Mouse (Mus musculus) heart, adult 2 months (tissue): ENCODE data around the gene Tbx6. TPM values are rescaled to one million over a fixed set of nuclear protein-coding genes. Genes with fewer than 3 reads are reported as not detected.

Experiments
- DNase-seq, 2 experiments: peaks; one replicate each; pipeline ENCODE4 v3.0.0; 2021
- H3K27ac ChIP-seq: fragments of 200-600 bp; 2 replicates; pipeline ENCODE4 v1.8.1; 2022
- H3K27me3 ChIP-seq: fragments of 200-500 bp; 2 replicates; pipeline ENCODE4 v1.6.1; 2012; ENCODE audit warnings: mild to moderate bottlenecking, low read length, inconsistent platforms, mixed read lengths; ENCODE audit not compliant: control insufficient read depth, insufficient read depth
- H3K36me3 ChIP-seq: fragments of 200-500 bp; 2 replicates; pipeline ENCODE4 v1.6.1; 2012; ENCODE audit warnings: low read length, inconsistent platforms; ENCODE audit not compliant: control insufficient read depth, insufficient read depth
- H3K4me1 ChIP-seq: fragments of 200-500 bp; 2 replicates; pipeline ENCODE4 v1.6.1; 2011; ENCODE audit warnings: low read length; ENCODE audit not compliant: control insufficient read depth, insufficient read depth
- H3K4me3 ChIP-seq: fragments of 200-600 bp; 2 replicates; pipeline ENCODE4 v1.8.1; 2022
- H3K79me2 ChIP-seq: fragments of 200-500 bp; replicated peaks from 2 replicates; pipeline ENCODE4 v1.6.1; 2012; ENCODE audit warnings: mild to moderate bottlenecking, inconsistent platforms, low read length, moderate library complexity, mixed read lengths; ENCODE audit not compliant: control insufficient read depth, insufficient read depth
- H3K9ac ChIP-seq: fragments of 200-500 bp; 2 replicates; pipeline ENCODE4 v1.6.1; 2012; ENCODE audit warnings: low read depth, mild to moderate bottlenecking, control low read depth, inconsistent platforms, low read length, mixed read lengths
- CTCF ChIP-seq: fragments of 200-600 bp; IDR thresholded peaks from 2 replicates; pipeline ENCODE4 v1.8.1; 2022; ENCODE audit warnings: antibody characterized with exemption, mild to moderate bottlenecking, moderate library complexity
- EP300 ChIP-seq: fragments of 200-500 bp; IDR thresholded peaks from 2 replicates; pipeline ENCODE4 v1.6.1; 2011; ENCODE audit warnings: low read depth, low read length, control low read depth; ENCODE audit not compliant: insufficient read depth
- POLR2A ChIP-seq: fragments of 200-500 bp; IDR thresholded peaks from 2 replicates; pipeline ENCODE4 v1.6.1; 2011; ENCODE audit warnings: mild to moderate bottlenecking, low read depth, low read length, control low read depth; ENCODE audit not compliant: insufficient read depth
- WGBS: fragments of 180-500 bp; shearing (Covaris S2); methylation state at CpG from one replicate; pipeline ENCODE4 v1.1.7; 2018; 5-methylcytosine and 5-hydroxymethylcytosine counted together
- intact Hi-C: fragments of 180-260 bp; cut with DNase I; formaldehyde crosslinking; loops from one replicate; pipeline ENCODE4 v1.15.1; 2025
- polyA plus RNA-seq: library from polyadenylated mRNA; depleted of rRNA; stranded (reverse); fragments of >200 nt; gene quantifications from 2 replicates; pipeline ENCODE4 v1.2.3, GENCODE M21; 2012
- total RNA-seq, 2 experiments: library from RNA; stranded (reverse); gene quantifications; 2 replicates each; pipeline ENCODE4 v1.2.3; 2021

Tbx6 gene
- total and polyA plus RNA-seq, 3 experiments, result 0.44 to 2.9 (median 0.66) TPM

- H3K4me1 ChIP-seq, result peaks cover 11% of the 10 kb centered on the region
- no peaks in the 10 kb centered on the region for H3K27me3 ChIP-seq
- DNase-seq, result no peak
- H3K36me3 ChIP-seq, result peaks cover 6% of the 10 kb centered on the region; the same call in 1 of the 2 replicates
- H3K9ac ChIP-seq, result no peak overlapping the region
- intact Hi-C loops, result no loop called here
- no peak overlapping the region for H3K4me3 ChIP-seq
- TF ChIP-seq POLR2A, result no peak
- TF ChIP-seq CTCF, result no peak
- H3K27ac ChIP-seq, result no peak overlapping the region
- H3K79me2 ChIP-seq, result no peaks in the 10 kb centered on the region; the same call in 1 of the 2 replicates
- WGBS, result 80% methylated on average over 7 of the region's 7 CpGs
Measured at GRCm38 (mm10) chr7:126758539-126758938, 22.7 kb upstream of the Tbx6 start.

GRCm38 (mm10) chr7:126759050-126759671, 22.1 kb upstream of the Tbx6 start, which contains the start of gene Mapk3:
Mapk3 (plus strand) TSS chr7:126759601.
- TF ChIP-seq CTCF (peak; percentile 82), POLR2A (no peak), EP300 (0 out of 2 replicates have a peak, but pooled peaks have one; percentile 35)
- Histone ChIP-seq H3K36me3 (peaks cover 6% of the 10 kb centered on the region; the same call in 1 of the 2 replicates), H3K9ac (peak within 1 kb of the TSS; percentile 96), H3K4me1 (peaks cover 11% of the 10 kb centered on the region), H3K27me3 (no peaks in the 10 kb centered on the region), H3K27ac (peak within 1 kb of the TSS; percentile 94), H3K4me3 (peak within 1 kb of the TSS; percentile 81), H3K79me2 (no peaks in the 10 kb centered on the region; the same call in 1 of the 2 replicates)
- WGBS, result 2% methylated on average over 30 of the region's 38 CpGs
- intact Hi-C loops, result loop anchor here (1.0 kb wide), 1 partner anchor 268 kb away; the partner anchor contains the start of gene Maz
- peak; percentile 90 to 94 for DNase-seq

- TF ChIP-seq CTCF, result no peak
- TF ChIP-seq EP300, result no peak
- TF ChIP-seq POLR2A, result no peak
- 2% methylated on average over 22 of the region's 24 CpGs for WGBS
- Histone ChIP-seq H3K27me3 (no peaks in the 10 kb centered on the region), H3K79me2 (no peaks in the 10 kb centered on the region; the same call in 1 of the 2 replicates), H3K27ac (peak overlapping the region; percentile 94), H3K4me1 (peaks cover 11% of the 10 kb centered on the region), H3K36me3 (peaks cover 6% of the 10 kb centered on the region; the same call in 1 of the 2 replicates), H3K9ac (peak overlapping the region; percentile 96), H3K4me3 (peak overlapping the region; percentile 81)
- peak in 1 of 2 experiments; percentile 64 for DNase-seq
- intact Hi-C loops, result loop anchor here (1.0 to 2.0 kb wide), 3 partner anchors 17 to 267 kb away; partner anchors contain the start of genes Maz and Ypel3
Measured at GRCm38 (mm10) chr7:126759672-126760390, 21.5 kb upstream of the Tbx6 start.

- H3K4me1 ChIP-seq, result peaks cover 8% of the 10 kb centered on the region
- 10% methylated on average over 3 of the region's 3 CpGs for WGBS
- H3K79me2 ChIP-seq, result no peaks in the 10 kb centered on the region; the same call in 1 of the 2 replicates
- intact Hi-C loops, result loop anchor here (2.0 kb wide), 2 partner anchors 16 to 38 kb away; partner anchors contain the start of gene Ypel3
- TF ChIP-seq CTCF, result no peak
- TF ChIP-seq EP300, result peak; percentile 64; the same call in 1 of the 2 replicates
- TF ChIP-seq POLR2A, result peak; percentile 91
- peak overlapping the region; percentile 94 for H3K27ac ChIP-seq
- no peaks in the 10 kb centered on the region for H3K27me3 ChIP-seq
- H3K9ac ChIP-seq, result peak overlapping the region; percentile 96
- DNase-seq, result peak; percentile 82 to 89
- H3K4me3 ChIP-seq, result peak overlapping the region; percentile 81
- H3K36me3 ChIP-seq, result peaks cover 6% of the 10 kb centered on the region; the same call in 1 of the 2 replicates
Measured at GRCm38 (mm10) chr7:126760391-126760802, 20.9 kb upstream of the Tbx6 start.

GRCm38 (mm10) chr7:126760956-126761355, 20.3 kb upstream of the Tbx6 start:
- Histone ChIP-seq H3K4me3 (peak overlapping the region; percentile 81; the same call in 1 of the 2 replicates), H3K9ac (no peak overlapping the region), H3K79me2 (no peaks in the 10 kb centered on the region; the same call in 1 of the 2 replicates), H3K36me3 (peaks cover 6% of the 10 kb centered on the region; the same call in 1 of the 2 replicates), H3K27me3 (no peaks in the 10 kb centered on the region), H3K27ac (peak overlapping the region; percentile 94), H3K4me1 (peaks cover 8% of the 10 kb centered on the region)
- no peak for DNase-seq
- intact Hi-C loops, result loop anchor here (2.0 kb wide), 2 partner anchors 16 to 38 kb away; partner anchors contain the start of gene Ypel3
- TF ChIP-seq EP300, result no peak
- TF ChIP-seq CTCF, result no peak
- TF ChIP-seq POLR2A, result no peak
- 47% methylated on average over 4 of the region's 4 CpGs for WGBS
